Mouse (Mus musculus) stomach, postnatal 0 days (tissue): Measurements from ENCODE around the gene Rad51b.

Experiments used
- CTCF ChIP-seq: IDR thresholded peaks from 2 replicates; pipeline ENCODE4 v1.5.1; 2016; ENCODE audit warnings: antibody characterized with exemption, low read depth, mild to moderate bottlenecking, moderate library complexity
- EP300 ChIP-seq: optimal IDR thresholded peaks from 2 replicates; pipeline ENCODE3; 2016; ENCODE audit warnings: antibody characterized with exemption

DNA sequence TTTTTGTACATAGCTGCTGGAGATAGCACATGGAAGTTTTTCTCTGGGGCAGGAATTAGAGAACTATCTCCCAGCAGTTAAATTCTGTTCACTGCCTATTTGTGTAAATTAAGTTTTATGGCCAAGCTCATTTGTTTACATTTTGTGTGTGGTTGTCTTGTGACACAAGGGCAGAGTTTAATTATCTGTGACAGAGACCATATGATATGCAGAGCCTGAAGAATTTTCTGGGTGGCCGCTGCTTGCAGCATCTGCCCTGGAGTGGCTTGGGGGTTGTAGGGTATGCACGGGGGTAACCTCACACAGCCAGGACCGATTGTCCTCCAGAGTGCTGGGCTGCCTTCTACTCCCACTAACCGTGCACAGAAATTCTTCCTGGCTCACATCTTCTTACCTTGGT lies 8.9 kb downstream of the Rad51b start:
- no peak for TF ChIP-seq EP300
- TF ChIP-seq CTCF: no peak
